Mouse (Mus musculus) lung, embryonic 16.5 days (tissue): ENCODE measurements around the gene Gm26661. TPM values are rescaled to one million over a fixed set of nuclear protein-coding genes. Genes with fewer than 3 reads are reported as not detected.

Source experiments
- ATAC-seq: fragments of 200-750 bp; cut with Nextera tagmentation; 2 replicates; pipeline ENCODE4 v1.8.0; 2017; ENCODE audit warnings: low read depth, mild to moderate bottlenecking, moderate library complexity
- H3K27ac ChIP-seq: fragments of 300-500 bp; sonication (generic); 2 replicates; pipeline ENCODE4 v1.5.1; 2014; ENCODE audit warnings: mild to moderate bottlenecking, control low read depth, low read length
- H3K27me3 ChIP-seq: fragments of 300-500 bp; sonication (generic); 2 replicates; pipeline ENCODE4 v1.6.1; 2014; ENCODE audit warnings: low read depth, low read length, mixed read lengths; ENCODE audit not compliant: control insufficient read depth, insufficient read depth
- H3K36me3 ChIP-seq: fragments of 300-500 bp; sonication (generic); 2 replicates; pipeline ENCODE4 v1.6.1; 2014; ENCODE audit warnings: low read length; ENCODE audit not compliant: control insufficient read depth, insufficient read depth
- H3K4me1 ChIP-seq: fragments of 300-500 bp; sonication (generic); replicated peaks from 2 replicates; pipeline ENCODE4 v1.6.1; 2014; ENCODE audit warnings: low read length, mixed read lengths; ENCODE audit not compliant: control insufficient read depth, insufficient read depth
- H3K4me2 ChIP-seq: fragments of 300-500 bp; sonication (generic); 2 replicates; pipeline ENCODE4 v1.6.1; 2014; ENCODE audit warnings: low read depth, low read length, control low read depth
- H3K4me3 ChIP-seq: fragments of 300-500 bp; sonication (generic); 2 replicates; pipeline ENCODE4 v1.5.1; 2014; ENCODE audit warnings: mild to moderate bottlenecking, low read length, control low read depth
- H3K9ac ChIP-seq: fragments of 300-500 bp; sonication (generic); 2 replicates; pipeline ENCODE4 v1.6.1; 2014; ENCODE audit warnings: low read length, control low read depth
- H3K9me3 ChIP-seq: fragments of 300-500 bp; sonication (generic); 2 replicates; pipeline ENCODE4 v1.6.1; 2016; ENCODE audit warnings: low read length; ENCODE audit not compliant: control insufficient read depth
- WGBS: fragments of 180-500 bp; shearing (Covaris S2); extraction: QIAGEN DNeasy Blood & Tissue Kit; methylation state at CpG from one replicate; pipeline ENCODE4 v1.1.7; 2014; 5-methylcytosine and 5-hydroxymethylcytosine counted together
- polyA plus RNA-seq: library from polyadenylated mRNA; unstranded; fragments of >200 nt; fragmentation: Nextera tagmentation; extraction: Ambion mirVana; gene quantifications from 2 replicates; pipeline ENCODE4 v1.2.1, GENCODE M21; 2015

The Gm26661 gene
- polyA plus RNA-seq, 1 experiment from 2014 or later, result not detected

- peak within 1 kb of the TSS; percentile 62 for H3K4me3 ChIP-seq
- H3K9me3 ChIP-seq, result no peaks in the 10 kb centered on the region
- WGBS, result 0% methylated on average over 49 of the region's 49 CpGs
- peaks cover 17% of the 10 kb centered on the region for H3K4me1 ChIP-seq
- H3K27ac ChIP-seq, result peak within 1 kb of the TSS; percentile 40
- peak within 1 kb of the TSS; percentile 75 for H3K9ac ChIP-seq
- H3K27me3 ChIP-seq, result no peaks in the 10 kb centered on the region
- H3K4me2 ChIP-seq, result peak within 1 kb of the TSS; percentile 72
- peak; percentile 96 for ATAC-seq
- H3K36me3 ChIP-seq, result no peaks in the 10 kb centered on the region
Observed at GRCm38 (mm10) chr14:7817770-7818462, 26.5 kb downstream of the Gm26661 start, which contains the start of gene Flnb. TSS of gene Flnb (plus strand) at chr14:7817957.

- Histone ChIP-seq H3K27ac (no peak overlapping the region; the same call in 1 of the 2 replicates), H3K4me2 (peak overlapping the region; percentile 72), H3K9ac (peak overlapping the region; percentile 75), H3K9me3 (no peaks in the 10 kb centered on the region), H3K4me1 (peaks cover 20% of the 10 kb centered on the region), H3K36me3 (no peaks in the 10 kb centered on the region), H3K27me3 (no peaks in the 10 kb centered on the region), H3K4me3 (peak overlapping the region; percentile 62)
- under 1% methylated on average over 36 of the region's 36 CpGs for WGBS
- peak; percentile 34 for ATAC-seq
Observed at GRCm38 (mm10) chr14:7818463-7819121, 27.2 kb downstream of the Gm26661 start.

- no peaks in the 10 kb centered on the region for H3K27me3 ChIP-seq
- WGBS, result 49% methylated on average over 5 of the region's 5 CpGs
- H3K4me2 ChIP-seq, result peak overlapping the region; percentile 72
- peak overlapping the region; percentile 55 for H3K9ac ChIP-seq
- H3K4me1 ChIP-seq, result peaks cover 20% of the 10 kb centered on the region
- no peaks in the 10 kb centered on the region for H3K9me3 ChIP-seq
- H3K4me3 ChIP-seq, result peak overlapping the region; percentile 62
- H3K27ac ChIP-seq, result no peak overlapping the region; the same call in 1 of the 2 replicates
- H3K36me3 ChIP-seq, result no peaks in the 10 kb centered on the region
- no peak for ATAC-seq
Observed at GRCm38 (mm10) chr14:7819446-7819845, 28.1 kb downstream of the Gm26661 start.

- Histone ChIP-seq H3K9me3 (no peaks in the 10 kb centered on the region), H3K4me3 (no peak overlapping the region), H3K27ac (no peak overlapping the region), H3K4me2 (no peak overlapping the region), H3K36me3 (no peaks in the 10 kb centered on the region), H3K27me3 (no peaks in the 10 kb centered on the region), H3K9ac (no peak overlapping the region), H3K4me1 (peaks cover 30% of the 10 kb centered on the region)
- ATAC-seq, result no peak
- 53% methylated on average over 8 of the region's 8 CpGs for WGBS
Observed at GRCm38 (mm10) chr14:7821341-7821740, 30.0 kb downstream of the Gm26661 start.

GRCm38 (mm10) chr14:7822693-7823092 lies 31.3 kb downstream of the Gm26661 start:
- Histone ChIP-seq H3K36me3 (no peaks in the 10 kb centered on the region), H3K4me3 (no peak overlapping the region), H3K9ac (no peak overlapping the region; the same call in 1 of the 2 replicates), H3K27me3 (no peaks in the 10 kb centered on the region), H3K4me1 (peaks cover 39% of the 10 kb centered on the region), H3K9me3 (no peaks in the 10 kb centered on the region), H3K4me2 (no peak overlapping the region), H3K27ac (0 out of 2 replicates have a peak overlapping the region, but pooled peaks have one; percentile 8)
- WGBS, result 30% methylated on average over 7 of the region's 7 CpGs
- ATAC-seq, result 0 out of 2 replicates have a peak, but pooled peaks have one; percentile 8

- 31% methylated on average over 8 of the region's 8 CpGs for WGBS
- no peaks in the 10 kb centered on the region for H3K36me3 ChIP-seq
- H3K9me3 ChIP-seq, result no peaks in the 10 kb centered on the region
- ATAC-seq, result peak; percentile 31
- peaks cover 38% of the 10 kb centered on the region for H3K4me1 ChIP-seq
- H3K4me2 ChIP-seq, result no peak overlapping the region
- H3K27me3 ChIP-seq, result no peaks in the 10 kb centered on the region
- no peak overlapping the region for H3K4me3 ChIP-seq
- H3K27ac ChIP-seq, result no peak overlapping the region
- H3K9ac ChIP-seq, result no peak overlapping the region
Observed at GRCm38 (mm10) chr14:7824651-7825268, 33.4 kb downstream of the Gm26661 start.

GRCm38 (mm10) chr14:7826151-7826937 lies 35.0 kb downstream of the Gm26661 start:
- Histone ChIP-seq H3K4me1 (peaks cover 33% of the 10 kb centered on the region), H3K9me3 (no peaks in the 10 kb centered on the region), H3K9ac (peak overlapping the region; percentile 30), H3K36me3 (no peaks in the 10 kb centered on the region), H3K27me3 (no peaks in the 10 kb centered on the region), H3K27ac (peak overlapping the region; percentile 79), H3K4me2 (peak overlapping the region; percentile 6; the same call in 1 of the 2 replicates), H3K4me3 (no peak overlapping the region)
- WGBS, result 39% methylated on average over 10 of the region's 10 CpGs
- peak; percentile 56 for ATAC-seq

GRCm38 (mm10) chr14:7829181-7829580 lies 37.8 kb downstream of the Gm26661 start:
- no peaks in the 10 kb centered on the region for H3K27me3 ChIP-seq
- H3K9ac ChIP-seq, result no peak overlapping the region
- 70% methylated on average over 2 of the region's 2 CpGs for WGBS
- no peaks in the 10 kb centered on the region for H3K9me3 ChIP-seq
- no peak for ATAC-seq
- no peak overlapping the region for H3K27ac ChIP-seq
- no peak overlapping the region for H3K4me3 ChIP-seq
- H3K4me1 ChIP-seq, result peaks cover 24% of the 10 kb centered on the region
- no peak overlapping the region for H3K4me2 ChIP-seq
- H3K36me3 ChIP-seq, result no peaks in the 10 kb centered on the region
